Mouse (Mus musculus) embryonic fibroblast, embryonic 13.5 days (primary cell): ENCODE data around the gene Gk.

Experiments used
- CTCF ChIP-seq: IDR thresholded peaks from 2 replicates; pipeline ENCODE4 v1.5.1; 2011; ENCODE audit warnings: mild to moderate bottlenecking, control low read depth, low read length, moderate library complexity, borderline replicate concordance; ENCODE audit not compliant: insufficient read depth
- POLR2A ChIP-seq: IDR thresholded peaks from 2 replicates; pipeline ENCODE4 v1.6.1; 2011; ENCODE audit warnings: low read depth, mild to moderate bottlenecking, control low read depth, low read length, moderate library complexity

DNA sequence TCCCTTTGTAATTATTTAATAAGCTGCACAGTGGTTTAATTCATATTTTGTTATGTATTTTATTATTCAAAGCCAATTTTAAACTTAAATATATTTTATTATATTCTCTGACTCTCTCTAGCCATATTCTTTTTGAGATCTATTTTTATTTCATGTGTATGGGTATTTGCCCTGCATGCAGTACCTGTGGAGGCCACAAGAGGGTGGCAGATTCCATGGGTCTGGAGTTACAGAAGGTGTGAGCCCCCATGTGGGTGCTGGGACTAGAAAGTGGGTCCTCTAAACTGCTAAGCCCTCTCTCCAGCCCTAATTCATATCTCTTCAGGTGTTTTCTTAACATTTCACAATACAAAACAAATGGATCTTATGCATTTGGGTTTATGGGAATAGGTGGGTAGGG, 55.4 kb downstream of the Gk start:
- TF ChIP-seq CTCF (no peak), POLR2A (no peak)
